ENCODE assay signal across 8 mouse cellular contexts in genomic region chr4:153974431-153975291, GRCm38 (mm10). TPM values are rescaled to one million over a fixed set of nuclear protein-coding genes. Genes with fewer than 3 reads are reported as not detected.
A peak's percentile ranks its signal among the peaks of the same experiment; 100 is the strongest.
DNase-seq lines count a peak whose midpoint lies in the region; ATAC-seq and TF ChIP-seq lines count a peak whose summit lies in the region.

TSS of gene Dffb (minus strand) at chr4:153975126.
TSS of gene Cep104 (plus strand) at chr4:153975194.

- no peaks in the 10 kb centered on the region for H3K9me3 ChIP-seq in heart, embryonic 10.5 days
- H3K9me3 ChIP-seq in kidney, embryonic 15.5 days (replicated peaks) = no peaks in the 10 kb centered on the region

- H3K4me1 ChIP-seq in bone marrow macrophage, adult 2 months (ENCODE audit: control insufficient read depth, insufficient read depth, low read length) = 0 out of 2 replicates have a peak, but pooled peaks cover 2% of the 10 kb centered on the region
- no peaks in the 10 kb centered on the region for H3K4me1 ChIP-seq in embryonic fibroblast, embryonic 13.5 days (ENCODE audit: control insufficient read depth, insufficient read depth, low read length)
- H3K4me1 ChIP-seq in heart, embryonic 10.5 days = peaks cover 23% of the 10 kb centered on the region
- peaks cover 23% of the 10 kb centered on the region for H3K4me1 ChIP-seq in kidney, embryonic 15.5 days

- DNase-seq in A20 (ENCODE audit: low read depth, low spot score) (peak; percentile 95), liver (peak; percentile 93)
- DNase-seq in heart, embryonic 10.5 days (ENCODE audit: low spot score) = peak; percentile 96
- DNase-seq in spleen, postnatal 4 days (ENCODE audit: low spot score in 2 of 2) = peak; percentile 92 to 98

- WGBS in heart, embryonic 10.5 days = 1% methylated on average over 68 of the region's 68 CpGs
- under 1% methylated on average over 68 of the region's 68 CpGs for WGBS in kidney, embryonic 15.5 days

- peak within 1 kb of the TSS; percentile 95 for H3K4me2 ChIP-seq in kidney, embryonic 15.5 days

- H3K36me3 ChIP-seq in heart, embryonic 10.5 days = peaks cover 35% of the 10 kb centered on the region
- peaks cover 34% of the 10 kb centered on the region for H3K36me3 ChIP-seq in kidney, embryonic 15.5 days

- H3K27ac ChIP-seq in bone marrow macrophage, adult 2 months (ENCODE audit: insufficient read depth, low read depth, low read length) = no peak within 1 kb of the TSS
- H3K27ac ChIP-seq in embryonic fibroblast, embryonic 13.5 days (ENCODE audit: insufficient read depth, low read length) = no peak within 1 kb of the TSS
- peak within 1 kb of the TSS; percentile 88 for H3K27ac ChIP-seq in heart, embryonic 10.5 days
- peak within 1 kb of the TSS; percentile 39 for H3K27ac ChIP-seq in kidney, embryonic 15.5 days

- peak within 1 kb of the TSS; percentile 81 for H3K9ac ChIP-seq in kidney, embryonic 15.5 days

- TF ChIP-seq POLR2A in bone marrow macrophage, adult 2 months (IDR thresholded peaks at IDR 0.05; ENCODE audit: borderline replicate concordance, low read depth, low read length) = no peak
- TF ChIP-seq POLR2A in embryonic fibroblast, embryonic 13.5 days (IDR thresholded peaks at IDR 0.05; ENCODE audit: low read depth, low read length) = peak; percentile 81

- ATAC-seq in kidney, embryonic 15.5 days (replicated peaks; ENCODE audit: low FRiP score) = peak; percentile 98
- ATAC-seq in monocyte, adult 5-6 weeks (replicated peaks; ENCODE audit: insufficient number of reproducible peaks, low FRiP score, low TSS enrichment, poor library complexity, severe bottlenecking) = peak; percentile 87

- no peaks in the 10 kb centered on the region for H3K27me3 ChIP-seq in heart, embryonic 10.5 days (ENCODE audit: insufficient read depth, poor library complexity, severe bottlenecking)
- no peaks in the 10 kb centered on the region for H3K27me3 ChIP-seq in kidney, embryonic 15.5 days

- no peak for TF ChIP-seq CTCF in bone marrow macrophage, adult 2 months (IDR thresholded peaks at IDR 0.05; ENCODE audit: low read depth, low read length)
- TF ChIP-seq CTCF in embryonic fibroblast, embryonic 13.5 days (IDR thresholded peaks at IDR 0.05; ENCODE audit: borderline replicate concordance, insufficient read depth, low read length) = no peak

- peak within 1 kb of the TSS; percentile 85 for H3K4me3 ChIP-seq in bone marrow macrophage, adult 2 months (ENCODE audit: insufficient read depth, low read length)
- peak within 1 kb of the TSS; percentile 80 for H3K4me3 ChIP-seq in embryonic fibroblast, embryonic 13.5 days (ENCODE audit: insufficient read depth, low read length)
- peak within 1 kb of the TSS; percentile 76 for H3K4me3 ChIP-seq in heart, embryonic 10.5 days
- peak within 1 kb of the TSS; percentile 78 for H3K4me3 ChIP-seq in kidney, embryonic 15.5 days (replicated peaks)

RNA-seq across cellular contexts. Expression of gene Dffb, which starts in this region (rescaled TPM):
- polyA plus RNA-seq in bone marrow macrophage, adult 2 months (2012; ENCODE audit: insufficient read depth, insufficient read length, missing spikeins) = 5.5 and 10.1 TPM in 2 replicates
- polyA plus RNA-seq in embryonic fibroblast, embryonic 13.5 days (2011; ENCODE audit: insufficient read length, low read depth, missing spikeins) = 6.1 and 7.7 TPM in 2 replicates
- 7.8 and 9.3 TPM in 2 replicates for polyA plus RNA-seq in heart, embryonic 10.5 days (2016; fragmentation: Nextera tagmentation; extraction: Ambion mirVana)
- polyA plus RNA-seq in kidney, embryonic 15.5 days (2015; fragmentation: Nextera tagmentation; extraction: Ambion mirVana) = 12.6 and 13.8 TPM in 2 replicates
- 15.3 to 16.6 TPM (median 15.4 TPM) in 3 replicates for total RNA-seq in monocyte, adult 5-6 weeks (2017)

RNA-seq across cellular contexts. Expression of gene Cep104, which starts in this region (rescaled TPM):
- polyA plus RNA-seq in bone marrow macrophage, adult 2 months (2012; ENCODE audit: insufficient read depth, insufficient read length, missing spikeins) = 8.8 and 9.3 TPM in 2 replicates
- polyA plus RNA-seq in embryonic fibroblast, embryonic 13.5 days (2011; ENCODE audit: insufficient read length, low read depth, missing spikeins) = 11.4 and 16.0 TPM in 2 replicates
- polyA plus RNA-seq in heart, embryonic 10.5 days (2016; fragmentation: Nextera tagmentation; extraction: Ambion mirVana) = 15.8 and 17.7 TPM in 2 replicates
- 15.8 and 16.7 TPM in 2 replicates for polyA plus RNA-seq in kidney, embryonic 15.5 days (2015; fragmentation: Nextera tagmentation; extraction: Ambion mirVana)
- total RNA-seq in monocyte, adult 5-6 weeks (2017) = 3.7 to 8.5 TPM (median 3.9 TPM) in 3 replicates

Comparison
In these comparisons a context has a peak if more than half of its experiments do, and no peak if none do; other contexts are left out.
1. H3K27ac ChIP-seq: peak in heart, embryonic 10.5 days (single experiment) and kidney, embryonic 15.5 days (single experiment); none in bone marrow macrophage, adult 2 months (single experiment) and embryonic fibroblast, embryonic 13.5 days (single experiment).
2. Peak in every context shown above with its lines, with median percentiles within 50 percentile points of each other: DNase-seq and H3K4me3 ChIP-seq.